ENCODE assay signal across 14 mouse cellular contexts in the genomic region with DNA sequence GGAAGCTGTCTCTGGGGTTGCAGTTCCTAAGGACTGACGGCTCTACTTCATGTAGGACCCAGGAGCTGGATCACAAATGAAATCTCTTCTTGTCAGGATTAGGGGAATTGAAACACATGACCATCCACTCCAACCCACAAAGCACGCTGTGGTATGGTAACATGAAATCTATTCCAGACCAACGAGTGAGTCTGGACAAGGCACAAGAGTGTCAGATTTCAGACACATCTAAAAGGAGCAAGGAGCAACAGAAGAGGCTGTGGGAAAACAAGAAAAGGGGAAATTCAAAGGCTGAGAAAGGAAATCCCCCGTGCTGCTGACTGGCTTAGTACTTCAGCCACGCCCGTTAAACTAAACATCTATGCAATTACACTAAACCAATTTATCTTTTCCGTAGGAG. TPM values are rescaled to one million over a fixed set of nuclear protein-coding genes. Genes with fewer than 3 reads are reported as not detected.
DNase-seq lines count a peak whose midpoint lies in the region; ATAC-seq and TF ChIP-seq lines count a peak whose summit lies in the region.
"Had no signal": no experiment of that assay in that cellular context is flagged by ENCODE, and none has a peak within 500 bp of the region (broad histone marks: within the 10 kb centered on the region; RNA-seq: fewer than 3 reads in every experiment).

No protein-coding gene starts in this region.

- DNase-seq in kidney, postnatal 0 days (ENCODE audit: low spot score): peak; percentile 13
- no peak for DNase-seq in kidney, postnatal 4 days
- DNase-seq in adrenal gland, adult (ENCODE audit: inconsistent age in 2 of 2, low spot score in 1 of 2): no peak
- no peak for DNase-seq in kidney, adult 18-20 months
- DNase-seq in adrenal gland, postnatal 10 days: no peak
- DNase-seq: adrenal gland, postnatal 14 days; kidney, adult 9 months; lung, adult 2 months; thymus, postnatal 25 days had no signal

- no peaks in the 10 kb centered on the region for H3K9me3 ChIP-seq in kidney, postnatal 0 days (replicated peaks; ENCODE audit: low read length)
- no peaks in the 10 kb centered on the region for H3K9me3 ChIP-seq in intestine, postnatal 0 days (ENCODE audit: control insufficient read depth)
- H3K9me3 ChIP-seq: G1E had no signal

- ATAC-seq in kidney, postnatal 0 days (replicated peaks; ENCODE audit: low FRiP score, low read depth): no peak
- peak; percentile 39 for ATAC-seq in CD4-positive, CD25-positive, alpha-beta regulatory T cell, adult 4 months
- ATAC-seq in common myeloid progenitor, adult 5-6 weeks (replicated peaks; ENCODE audit: low read depth, poor library complexity, severe bottlenecking): peak; percentile 36
- no peak for ATAC-seq in intestine, postnatal 0 days

- H3K9ac ChIP-seq in kidney, postnatal 0 days (ENCODE audit: low read depth, low read length): no peak overlapping the region
- H3K9ac ChIP-seq in intestine, postnatal 0 days (ENCODE audit: low read depth, low read length): no peak overlapping the region

- no peak overlapping the region for H3K27ac ChIP-seq in kidney, postnatal 0 days
- H3K27ac ChIP-seq in intestine, postnatal 0 days (ENCODE audit: low read depth, low read length): no peak overlapping the region

- H3K27me3 ChIP-seq in kidney, postnatal 0 days (ENCODE audit: insufficient read depth, low read length): no peaks in the 10 kb centered on the region
- no peaks in the 10 kb centered on the region for H3K27me3 ChIP-seq in intestine, postnatal 0 days (replicated peaks; ENCODE audit: control insufficient read depth, insufficient read depth, low read length)

- H3K4me2 ChIP-seq in kidney, postnatal 0 days (ENCODE audit: low read length): no peak overlapping the region
- H3K4me2 ChIP-seq in intestine, postnatal 0 days (replicated peaks; ENCODE audit: low read depth): peak overlapping the region; percentile 45; the same call in 1 of the 2 replicates

- TF ChIP-seq CTCF in kidney, postnatal 0 days (IDR thresholded peaks at IDR 0.05; ENCODE audit: low read depth): no peak
- no peak for TF ChIP-seq CTCF in intestine, postnatal 0 days (IDR thresholded peaks at IDR 0.05; ENCODE audit: low read depth)

- no peak overlapping the region for H3K4me3 ChIP-seq in kidney, postnatal 0 days (replicated peaks; ENCODE audit: low read depth, low read length)
- H3K4me3 ChIP-seq in intestine, postnatal 0 days (ENCODE audit: low read depth, low read length): no peak overlapping the region
- H3K4me3 ChIP-seq: erythroblast, embryonic 14.5 days had no signal

- H3K4me1 ChIP-seq in kidney, postnatal 0 days (replicated peaks; ENCODE audit: insufficient read depth, low read length): no peaks in the 10 kb centered on the region
- no peaks in the 10 kb centered on the region for H3K4me1 ChIP-seq in intestine, postnatal 0 days (replicated peaks; ENCODE audit: control insufficient read depth, insufficient read depth, low read length)

- no peaks in the 10 kb centered on the region for H3K36me3 ChIP-seq in kidney, postnatal 0 days (ENCODE audit: insufficient read depth, low read length)
- no peaks in the 10 kb centered on the region for H3K36me3 ChIP-seq in intestine, postnatal 0 days (ENCODE audit: control insufficient read depth, insufficient read depth)
- H3K36me3 ChIP-seq: G1E had no signal

- WGBS in kidney, postnatal 0 days: 19% methylated on average over 7 of the region's 7 CpGs
- 21% methylated on average over 7 of the region's 7 CpGs for WGBS in intestine, postnatal 0 days

RNA-seq across cellular contexts. Expression of a gene that starts 19.6 kb away (rescaled TPM):
- polyA plus RNA-seq in kidney, postnatal 0 days (2015; fragmentation: Nextera tagmentation; extraction: Ambion mirVana): 0.37 and 0.42 TPM in 2 replicates
- polyA plus RNA-seq in CD4-positive, CD25-positive, alpha-beta regulatory T cell, adult 4 months (2017; shearing (Covaris generic)): 1 to 10 TPM; 1.1 TPM
- total RNA-seq in common myeloid progenitor, adult 5-6 weeks (2017): not detected in 2 replicates
- polyA plus RNA-seq in intestine, postnatal 0 days (2015; fragmentation: Nextera tagmentation; extraction: Ambion mirVana): 0.50 and 0.61 TPM in 2 replicates
- 10 to 100 TPM; 61.2 to 62.7 TPM for total RNA-seq in adrenal gland, postnatal 10 days (2021)
- polyA plus RNA-seq: erythroblast, embryonic 14.5 days had no signal

Comparison
In these comparisons a context has a peak if more than half of its experiments do, and no peak if none do; other contexts are left out.
1. ATAC-seq: peak in CD4-positive, CD25-positive, alpha-beta regulatory T cell, adult 4 months (single experiment) and common myeloid progenitor, adult 5-6 weeks (single experiment); none in kidney, postnatal 0 days (single experiment) and intestine, postnatal 0 days (single experiment).